Mouse (Mus musculus): ENCODE results near the gene Olfr802.

Olfr802 gene

DNA sequence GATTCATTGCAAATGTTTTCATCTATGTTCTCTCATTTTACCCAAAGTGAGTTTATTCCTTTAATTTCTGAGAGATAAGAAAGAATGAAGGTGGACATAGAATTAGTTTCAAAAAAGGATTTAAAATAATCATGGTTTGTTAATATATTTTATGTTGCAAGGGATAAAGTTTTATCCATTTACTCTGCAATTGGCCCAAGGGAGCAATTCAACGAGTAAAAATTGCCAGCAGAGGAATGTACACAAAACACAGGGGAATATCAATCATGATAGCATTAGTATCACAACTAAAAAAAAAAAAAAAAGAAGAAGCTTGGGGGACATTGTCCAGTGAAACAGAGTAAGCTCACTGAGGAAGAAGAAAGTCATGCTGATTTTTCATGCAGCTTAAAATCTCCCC lies at the start of gene Olfr802:
Gene Olfr802 (minus strand): TSS at position 101 of the 400 bp plus-strand sequence.
- DNase-seq (ENCODE audit: low read depth): no peak

- DNase-seq (ENCODE audit: low read depth): no peak
Observed at GRCm38 (mm10) chr10:129729275-129729674, 41.3 kb upstream of the Olfr802 start, which contains the start of gene Olfr805. Gene Olfr805, minus strand, starts transcription at chr10:129729375.

GRCm38 (mm10) chr10:129702910-129703309 lies 14.9 kb upstream of the Olfr802 start, which contains the start of gene Olfr804:
Gene Olfr804, plus strand, starts transcription at chr10:129703210.
- DNase-seq (ENCODE audit: low read depth): no peak

DNA sequence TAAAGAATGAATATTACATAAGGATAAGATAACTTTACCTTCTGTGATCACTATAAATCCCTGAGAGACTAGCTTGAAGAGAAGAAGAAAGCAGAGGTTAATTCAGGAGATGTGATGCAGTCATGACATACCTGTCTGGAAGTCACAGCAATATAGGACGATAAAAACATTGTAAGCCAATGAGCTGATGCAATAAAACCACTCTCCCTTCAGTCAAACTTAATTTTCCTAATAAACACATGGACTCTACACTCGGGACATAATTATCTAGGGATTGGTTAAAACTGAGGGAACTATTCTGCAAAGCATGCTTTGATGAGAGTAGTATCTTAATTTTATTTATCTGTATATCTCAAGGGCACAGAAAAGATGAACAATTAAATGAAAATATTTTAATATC lies 6.2 kb upstream of the Olfr802 start, which contains the start of gene Olfr803:
Gene Olfr803 (minus strand): TSS at position 101 of the 400 bp plus-strand sequence.
- DNase-seq (ENCODE audit: low read depth): no peak

- no peak for DNase-seq (ENCODE audit: low read depth)
Observed at GRCm38 (mm10) chr10:129673765-129674164, 14.2 kb downstream of the Olfr802 start, which contains the start of gene Olfr801. Gene Olfr801, minus strand, starts transcription at chr10:129673865.

- no peak for DNase-seq (ENCODE audit: low read depth)
Observed at GRCm38 (mm10) chr10:129657394-129657793, 30.6 kb downstream of the Olfr802 start, which contains the start of gene Olfr800. Gene Olfr800, plus strand, starts transcription at chr10:129657694.

DNA sequence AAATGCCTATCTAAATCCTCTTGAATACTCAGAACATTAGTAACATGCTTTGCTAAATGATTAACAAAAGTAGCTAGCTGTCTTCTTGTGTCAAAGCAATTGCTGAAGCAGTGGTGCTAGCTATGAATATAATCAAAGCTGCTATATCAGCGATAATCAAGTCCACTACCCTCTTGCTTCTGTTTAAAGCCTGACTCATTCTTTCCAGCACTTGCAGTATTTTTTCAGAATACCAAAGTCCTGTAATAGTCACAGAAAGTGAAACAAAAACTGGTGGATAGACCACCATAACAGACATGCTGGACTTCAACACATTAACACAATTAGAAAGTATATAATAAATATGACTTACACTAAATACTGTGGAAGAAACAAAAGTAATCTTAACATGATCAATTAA lies 36.2 kb downstream of the Olfr802 start:
- DNase-seq (ENCODE audit: low read depth): no peak

DNA sequence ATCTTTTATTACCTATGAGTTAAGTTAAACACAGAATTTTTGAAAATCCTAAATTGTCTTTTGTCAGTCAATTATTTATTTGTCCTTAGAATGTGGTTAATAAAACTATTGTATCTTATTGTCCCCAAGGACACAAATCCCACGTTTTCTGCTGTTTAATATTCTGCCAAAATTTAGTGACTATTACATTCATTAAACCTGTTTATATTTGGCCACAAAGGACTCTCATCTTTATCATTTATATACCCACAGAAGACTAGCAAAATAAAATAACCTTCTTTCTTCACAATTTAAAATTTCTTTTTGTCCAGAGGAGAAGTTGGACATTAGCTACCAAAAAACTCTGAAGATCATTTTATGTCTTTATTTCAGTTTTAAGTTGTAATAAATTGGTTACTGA lies 50.8 kb downstream of the Olfr802 start, which contains the start of gene Olfr799:
Gene Olfr799 (plus strand): TSS at position 301 of the 400 bp plus-strand sequence.
- no peak for DNase-seq (ENCODE audit: low read depth)

DNA sequence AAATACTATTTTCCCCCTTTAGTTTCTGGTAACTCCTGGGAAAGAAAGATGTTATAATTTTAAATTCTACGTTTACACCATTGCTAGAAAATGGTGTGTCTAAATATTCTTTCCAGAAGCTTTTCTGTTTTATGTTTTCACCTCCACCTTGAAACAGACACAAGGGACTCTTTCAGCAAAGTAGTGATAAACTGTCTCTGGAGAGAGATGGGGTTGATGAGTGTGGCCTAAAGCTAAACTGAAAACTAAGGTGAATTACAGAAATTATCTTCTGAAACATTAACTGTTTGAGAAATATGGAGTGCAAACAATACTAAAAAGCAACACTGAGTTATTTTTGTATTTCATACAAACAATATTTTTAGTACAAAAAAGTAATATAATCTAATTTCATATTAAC lies 60.1 kb downstream of the Olfr802 start, which contains the start of gene Olfr798:
Gene Olfr798 (minus strand): TSS at position 101 of the 400 bp plus-strand sequence.
- DNase-seq (ENCODE audit: low read depth): no peak

All from naive thymus-derived CD4-positive, alpha-beta T cell, adult 2 months (primary cell).